Mouse (Mus musculus): ENCODE measurements around the gene Sphk1.

Gene Sphk1

GRCm38 (mm10) chr11:116508689-116509088 is 22.0 kb upstream of the Sphk1 start:
- DNase-seq (ENCODE audit: low spot score): no peak

- DNase-seq (ENCODE audit: low spot score): peak; percentile 46
Observed at GRCm38 (mm10) chr11:116511301-116511868, 19.3 kb upstream of the Sphk1 start.

- DNase-seq (ENCODE audit: low spot score): no peak
Observed at GRCm38 (mm10) chr11:116512154-116512553, 18.6 kb upstream of the Sphk1 start.

GRCm38 (mm10) chr11:116512987-116513386 is 17.7 kb upstream of the Sphk1 start:
- no peak for DNase-seq (ENCODE audit: low spot score)

GRCm38 (mm10) chr11:116513531-116514038 is 17.1 kb upstream of the Sphk1 start:
- no peak for DNase-seq (ENCODE audit: low spot score)

GRCm38 (mm10) chr11:116515330-116516020 is 15.2 kb upstream of the Sphk1 start:
- no peak for DNase-seq (ENCODE audit: low spot score)

- DNase-seq (ENCODE audit: low spot score): peak; percentile 49
Observed at GRCm38 (mm10) chr11:116518482-116518881, 12.2 kb upstream of the Sphk1 start.

GRCm38 (mm10) chr11:116521143-116521542 is 9.6 kb upstream of the Sphk1 start:
- peak; percentile 38 for DNase-seq (ENCODE audit: low spot score)

GRCm38 (mm10) chr11:116522046-116522445 is 8.7 kb upstream of the Sphk1 start:
- DNase-seq (ENCODE audit: low spot score): peak; percentile 52

GRCm38 (mm10) chr11:116522886-116523698 is 7.6 kb upstream of the Sphk1 start:
- DNase-seq (ENCODE audit: low spot score): no peak

- DNase-seq (ENCODE audit: low spot score): no peak
Observed at GRCm38 (mm10) chr11:116523699-116524189, 7.0 kb upstream of the Sphk1 start.

GRCm38 (mm10) chr11:116528636-116529320 is 1.9 kb upstream of the Sphk1 start:
- no peak for DNase-seq (ENCODE audit: low spot score)

GRCm38 (mm10) chr11:116531371-116532191 is 856 bp downstream of the Sphk1 start:
- peak; percentile 53 for DNase-seq (ENCODE audit: low spot score)

GRCm38 (mm10) chr11:116532262-116532809 is 1.6 kb downstream of the Sphk1 start:
- DNase-seq (ENCODE audit: low spot score): peak; percentile 69

- DNase-seq (ENCODE audit: low spot score): peak; percentile 87
Observed at GRCm38 (mm10) chr11:116532810-116533338, 2.1 kb downstream of the Sphk1 start.

- peak; percentile 52 for DNase-seq (ENCODE audit: low spot score)
Observed at GRCm38 (mm10) chr11:116533341-116534153, 2.8 kb downstream of the Sphk1 start.

- peak; percentile 80 for DNase-seq (ENCODE audit: low spot score)
Observed at GRCm38 (mm10) chr11:116534154-116534865, 3.6 kb downstream of the Sphk1 start.

GRCm38 (mm10) chr11:116536685-116537084 is 6.0 kb downstream of the Sphk1 start:
- DNase-seq (ENCODE audit: low spot score): no peak

- no peak for DNase-seq (ENCODE audit: low spot score)
Observed at GRCm38 (mm10) chr11:116537388-116537787, 6.7 kb downstream of the Sphk1 start.

Data from urinary bladder, postnatal 14 days (tissue).